In genomic region chr7:19816224-19816771, GRCm38 (mm10) we compare ENCODE assay signal across 7 mouse cellular contexts. TPM values are rescaled to one million over a fixed set of nuclear protein-coding genes. Genes with fewer than 3 reads are reported as not detected.
A peak's percentile ranks its signal among the peaks of the same experiment; 100 is the strongest.
DNase-seq lines count a peak whose midpoint lies in the region; ATAC-seq and TF ChIP-seq lines count a peak whose summit lies in the region.

No protein-coding gene starts in this region.

- H3K27ac ChIP-seq in intestine, embryonic 14.5 days (ENCODE audit: low read depth), result peak overlapping the region; percentile 69; the same call in 1 of the 2 replicates
- H3K27ac ChIP-seq in limb, embryonic 12.5 days, result no peak overlapping the region; the same call in 1 of the 2 replicates
- H3K27ac ChIP-seq in midbrain, embryonic 12.5 days (replicated peaks), result 0 out of 2 replicates have a peak overlapping the region, but pooled peaks have one; percentile 1

- DNase-seq in Patski (ENCODE audit: low read depth, low spot score), result no peak
- DNase-seq in gastrocnemius, postnatal 36 days, result peak; percentile 76 to 86
- DNase-seq in intestine, embryonic 14.5 days (ENCODE audit: low spot score), result peak; percentile 84
- peak; percentile 57 to 86 for DNase-seq in spleen, postnatal 10 days (ENCODE audit: low spot score in 2 of 2)

- H3K9ac ChIP-seq in intestine, embryonic 14.5 days (ENCODE audit: low read length), result peak overlapping the region; percentile 25; the same call in 1 of the 2 replicates
- peak overlapping the region; percentile 31 for H3K9ac ChIP-seq in limb, embryonic 12.5 days (replicated peaks)
- peak overlapping the region; percentile 29; the same call in 1 of the 2 replicates for H3K9ac ChIP-seq in midbrain, embryonic 12.5 days (replicated peaks)

- H3K27me3 ChIP-seq in Patski, result no peaks in the 10 kb centered on the region
- H3K27me3 ChIP-seq in intestine, embryonic 14.5 days (replicated peaks; ENCODE audit: control insufficient read depth, insufficient read depth, low read length), result peaks cover 11% of the 10 kb centered on the region; the same call in 1 of the 2 replicates
- peaks cover 65% of the 10 kb centered on the region for H3K27me3 ChIP-seq in limb, embryonic 12.5 days
- H3K27me3 ChIP-seq in midbrain, embryonic 12.5 days, result peaks cover 62% of the 10 kb centered on the region

- TF ChIP-seq CTCF in Patski (IDR thresholded peaks at IDR 0.05), result no peak

- peaks cover 28% of the 10 kb centered on the region for H3K4me1 ChIP-seq in intestine, embryonic 14.5 days (replicated peaks; ENCODE audit: control insufficient read depth, insufficient read depth, low read length)
- peaks cover 25% of the 10 kb centered on the region for H3K4me1 ChIP-seq in limb, embryonic 12.5 days (replicated peaks)
- H3K4me1 ChIP-seq in midbrain, embryonic 12.5 days, result peaks cover 27% of the 10 kb centered on the region

- no peaks in the 10 kb centered on the region for H3K36me3 ChIP-seq in intestine, embryonic 14.5 days (ENCODE audit: control insufficient read depth, insufficient read depth, low read length)
- H3K36me3 ChIP-seq in limb, embryonic 12.5 days, result no peaks in the 10 kb centered on the region
- no peaks in the 10 kb centered on the region for H3K36me3 ChIP-seq in midbrain, embryonic 12.5 days

- peak overlapping the region; percentile 36 for H3K4me3 ChIP-seq in intestine, embryonic 14.5 days (ENCODE audit: low read depth, low read length)
- peak overlapping the region; percentile 38 for H3K4me3 ChIP-seq in limb, embryonic 12.5 days (replicated peaks)
- peak overlapping the region; percentile 39 for H3K4me3 ChIP-seq in midbrain, embryonic 12.5 days

- ATAC-seq in Patski, result peak; percentile 80
- ATAC-seq in common myeloid progenitor, adult 5-6 weeks (replicated peaks; ENCODE audit: low read depth, poor library complexity, severe bottlenecking), result peak; percentile 56
- peak; percentile 56; the same call in 1 of the 2 replicates for ATAC-seq in intestine, embryonic 14.5 days (replicated peaks; ENCODE audit: low FRiP score, low TSS enrichment, low read depth)
- no peak for ATAC-seq in limb, embryonic 12.5 days (ENCODE audit: insufficient number of reproducible peaks, insufficient read depth, low FRiP score, low TSS enrichment, low read depth)
- ATAC-seq in midbrain, embryonic 12.5 days (ENCODE audit: low FRiP score, low read depth), result peak; percentile 66

- in situ Hi-C loops in Patski (cut with MboI; ENCODE audit: low pct_unique_long_range_greater_than_20kb), result no loop called here

- WGBS in intestine, embryonic 14.5 days, result under 1% methylated on average over 28 of the region's 28 CpGs
- whole genome bisulfite sequencing in limb, embryonic 12.5 days, result under 1% methylated on average over 27 of the region's 28 CpGs
- WGBS in midbrain, embryonic 12.5 days, result 1% methylated on average over 28 of the region's 28 CpGs

- peaks cover 5% of the 10 kb centered on the region; the same call in 1 of the 2 replicates for H3K9me3 ChIP-seq in intestine, embryonic 14.5 days (ENCODE audit: control insufficient read depth, low read length)
- H3K9me3 ChIP-seq in limb, embryonic 12.5 days, result 0 out of 2 replicates have a peak, but pooled peaks cover 7% of the 10 kb centered on the region
- H3K9me3 ChIP-seq in midbrain, embryonic 12.5 days, result peaks cover 7% of the 10 kb centered on the region; the same call in 1 of the 2 replicates

- peak overlapping the region; percentile 61 for H3K4me2 ChIP-seq in intestine, embryonic 14.5 days (ENCODE audit: low read length)
- H3K4me2 ChIP-seq in limb, embryonic 12.5 days, result peak overlapping the region; percentile 74
- peak overlapping the region; percentile 58 for H3K4me2 ChIP-seq in midbrain, embryonic 12.5 days (replicated peaks)

- intact Hi-C loops in gastrocnemius, postnatal 36 days (cut with DNase I), result no loop called here

- POLR2A ChIA-PET in Patski (lab: Charles Lee), result interaction anchor here (1.0 to 1.7 kb wide), 3 partner anchors 10 to 24 kb away, joined by 4 to 6 read pairs (median 4); no protein-coding TSS in a partner anchor

- CTCF ChIA-PET in Patski (lab: Charles Lee), result interaction anchor here (10.2 kb wide), 1 partner anchor 14 kb away, joined by 78 read pairs; no protein-coding TSS in a partner anchor

RNA-seq across cellular contexts. Expression of gene Bcl3, which starts 6.3 kb away (rescaled TPM):
- polyA plus RNA-seq in Patski (2021), result 70.5 TPM
- total RNA-seq in common myeloid progenitor, adult 5-6 weeks (2017), result 1.6 and 2.4 TPM in 2 replicates
- 1 to 10 TPM; 1.1 to 1.5 TPM for total RNA-seq in gastrocnemius, postnatal 36 days (2021)
- polyA plus RNA-seq in intestine, embryonic 14.5 days (2014; fragmentation: Nextera tagmentation; extraction: Ambion mirVana), result 9.5 and 13.5 TPM in 2 replicates
- polyA plus RNA-seq in limb, embryonic 12.5 days (2016; fragmentation: Nextera tagmentation; extraction: Ambion mirVana), result 0.54 and 0.82 TPM in 2 replicates
- polyA plus RNA-seq in midbrain, embryonic 12.5 days (2016; fragmentation: Nextera tagmentation; extraction: Ambion mirVana), result 0.52 and 0.64 TPM in 2 replicates

RNA-seq across cellular contexts. Expression of gene Cblc, which starts 19.7 kb away (rescaled TPM):
- 0.15 TPM for polyA plus RNA-seq in Patski (2021)
- total RNA-seq in common myeloid progenitor, adult 5-6 weeks (2017), result not detected in 2 replicates
- not detected for total RNA-seq in gastrocnemius, postnatal 36 days (2021)
- 13.5 and 14.0 TPM in 2 replicates for polyA plus RNA-seq in intestine, embryonic 14.5 days (2014; fragmentation: Nextera tagmentation; extraction: Ambion mirVana)
- polyA plus RNA-seq in limb, embryonic 12.5 days (2016; fragmentation: Nextera tagmentation; extraction: Ambion mirVana), result 2.8 and 3.1 TPM in 2 replicates
- polyA plus RNA-seq in midbrain, embryonic 12.5 days (2016; fragmentation: Nextera tagmentation; extraction: Ambion mirVana), result 0.27 and 0.36 TPM in 2 replicates

RNA-seq across cellular contexts. Expression of gene Gm19345, which starts 35.5 kb away (rescaled TPM):
- polyA plus RNA-seq in Patski (2021), result 0.10 TPM
- total RNA-seq in common myeloid progenitor, adult 5-6 weeks (2017), result not detected in 2 replicates
- total RNA-seq in gastrocnemius, postnatal 36 days (2021), result not detected
- polyA plus RNA-seq in intestine, embryonic 14.5 days (2014; fragmentation: Nextera tagmentation; extraction: Ambion mirVana), result 0.31 and 0.42 TPM in 2 replicates
- 0.43 TPM in 1 of 2 replicates, not detected in the other for polyA plus RNA-seq in limb, embryonic 12.5 days (2016; fragmentation: Nextera tagmentation; extraction: Ambion mirVana)
- 0.63 and 1.4 TPM in 2 replicates for polyA plus RNA-seq in midbrain, embryonic 12.5 days (2016; fragmentation: Nextera tagmentation; extraction: Ambion mirVana)

RNA-seq across cellular contexts. Expression of gene Ceacam16, which starts 44.8 kb away (rescaled TPM):
- not detected for polyA plus RNA-seq in Patski (2021)
- total RNA-seq in common myeloid progenitor, adult 5-6 weeks (2017), result not detected in 2 replicates
- total RNA-seq in gastrocnemius, postnatal 36 days (2021), result not detected
- not detected in 2 replicates for polyA plus RNA-seq in intestine, embryonic 14.5 days (2014; fragmentation: Nextera tagmentation; extraction: Ambion mirVana)
- polyA plus RNA-seq in limb, embryonic 12.5 days (2016; fragmentation: Nextera tagmentation; extraction: Ambion mirVana), result not detected in 2 replicates
- 0.17 TPM in 1 of 2 replicates, not detected in the other for polyA plus RNA-seq in midbrain, embryonic 12.5 days (2016; fragmentation: Nextera tagmentation; extraction: Ambion mirVana)

RNA-seq across cellular contexts. Expression of gene Bcam, which starts 45.5 kb away (rescaled TPM):
- polyA plus RNA-seq in Patski (2021), result 70.3 TPM
- 0.32 TPM in 1 of 2 replicates, not detected in the other for total RNA-seq in common myeloid progenitor, adult 5-6 weeks (2017)
- 10 to 100 TPM; 22.0 to 22.6 TPM for total RNA-seq in gastrocnemius, postnatal 36 days (2021)
- 89.6 and 93.4 TPM in 2 replicates for polyA plus RNA-seq in intestine, embryonic 14.5 days (2014; fragmentation: Nextera tagmentation; extraction: Ambion mirVana)
- 59.7 and 63.3 TPM in 2 replicates for polyA plus RNA-seq in limb, embryonic 12.5 days (2016; fragmentation: Nextera tagmentation; extraction: Ambion mirVana)
- polyA plus RNA-seq in midbrain, embryonic 12.5 days (2016; fragmentation: Nextera tagmentation; extraction: Ambion mirVana), result 10.7 and 14.1 TPM in 2 replicates
